Mouse (Mus musculus) c-Kit-positive CD71-negative TER-119-negative erythroid progenitor cells, embryonic 14.5 days (primary cell): ENCODE measurements around the gene Mtmr2.
"Not testable (repeated sequence)": the region's sequence is repeated elsewhere in the genome, so short reads cannot be mapped to it uniquely, and the experiment has no call there.

Experiments
- DNase-seq: peaks from one replicate; pipeline ENCODE4 v3.0.0-alpha.2; 2013; ENCODE audit warnings: low read depth

Mtmr2 gene

GRCm38 (mm10) chr9:13748404-13748797 lies at the start of gene Mtmr2:
TSS of gene Mtmr2 (plus strand) at chr9:13748410.
- no peak for DNase-seq

- DNase-seq: no peak
These were observed 49.0 kb upstream of the Mtmr2 start for GRCm38 (mm10) chr9:13699061-13699780.

- no peak for DNase-seq
These were observed 48.5 kb upstream of the Mtmr2 start for GRCm38 (mm10) chr9:13699781-13700116.

- no peak for DNase-seq
These were observed 46.4 kb upstream of the Mtmr2 start for GRCm38 (mm10) chr9:13701773-13702172.

GRCm38 (mm10) chr9:13703100-13703499 lies 45.1 kb upstream of the Mtmr2 start:
- no peak for DNase-seq

GRCm38 (mm10) chr9:13704917-13705316 lies 43.3 kb upstream of the Mtmr2 start:
- DNase-seq: no peak

- DNase-seq: no peak
These were observed 41.1 kb upstream of the Mtmr2 start for GRCm38 (mm10) chr9:13707066-13707555.

- no peak for DNase-seq
These were observed 38.8 kb upstream of the Mtmr2 start for GRCm38 (mm10) chr9:13709436-13709835.

GRCm38 (mm10) chr9:13715891-13716290 lies 32.3 kb upstream of the Mtmr2 start:
- DNase-seq: not testable (repeated sequence)

- DNase-seq: peak; percentile 67
These were observed 31.7 kb upstream of the Mtmr2 start for GRCm38 (mm10) chr9:13716316-13717099.

GRCm38 (mm10) chr9:13748798-13749674 lies 826 bp downstream of the Mtmr2 start:
- DNase-seq: peak; percentile 86

- peak; percentile 13 for DNase-seq
These were observed 1.4 kb downstream of the Mtmr2 start for GRCm38 (mm10) chr9:13749675-13749998.

GRCm38 (mm10) chr9:13752543-13752942 lies 4.3 kb downstream of the Mtmr2 start:
- no peak for DNase-seq

- DNase-seq: no peak
These were observed 12.2 kb downstream of the Mtmr2 start for GRCm38 (mm10) chr9:13760430-13760829.

- DNase-seq: no peak
These were observed 17.4 kb downstream of the Mtmr2 start for GRCm38 (mm10) chr9:13765624-13766023.

GRCm38 (mm10) chr9:13766570-13766969 lies 18.4 kb downstream of the Mtmr2 start:
- no peak for DNase-seq

GRCm38 (mm10) chr9:13774732-13775131 lies 26.5 kb downstream of the Mtmr2 start:
- DNase-seq: no peak

GRCm38 (mm10) chr9:13781985-13782384 lies 33.8 kb downstream of the Mtmr2 start:
- no peak for DNase-seq

- DNase-seq: not testable (repeated sequence)
These were observed 42.7 kb downstream of the Mtmr2 start for GRCm38 (mm10) chr9:13790864-13791263.

- DNase-seq: no peak
These were observed 46.1 kb downstream of the Mtmr2 start for GRCm38 (mm10) chr9:13794302-13794701.

- no peak for DNase-seq
These were observed 46.5 kb downstream of the Mtmr2 start for GRCm38 (mm10) chr9:13794756-13795155.

GRCm38 (mm10) chr9:13804480-13804879 lies 56.3 kb downstream of the Mtmr2 start:
- DNase-seq: no peak
